Mouse (Mus musculus) adrenal gland, postnatal 10 days (tissue): ENCODE measurements at regions not wholly inside any gene's neighbourhood (a gene's known extent, or its start where the extent isn't known, plus 50 kb on each side); places are given as distances from the start of the nearest gene placed in this dataset.

Source experiments
- DNase-seq: peaks from one replicate; pipeline ENCODE4 v3.0.0; 2021; ENCODE audit warnings: mixed read lengths

DNA sequence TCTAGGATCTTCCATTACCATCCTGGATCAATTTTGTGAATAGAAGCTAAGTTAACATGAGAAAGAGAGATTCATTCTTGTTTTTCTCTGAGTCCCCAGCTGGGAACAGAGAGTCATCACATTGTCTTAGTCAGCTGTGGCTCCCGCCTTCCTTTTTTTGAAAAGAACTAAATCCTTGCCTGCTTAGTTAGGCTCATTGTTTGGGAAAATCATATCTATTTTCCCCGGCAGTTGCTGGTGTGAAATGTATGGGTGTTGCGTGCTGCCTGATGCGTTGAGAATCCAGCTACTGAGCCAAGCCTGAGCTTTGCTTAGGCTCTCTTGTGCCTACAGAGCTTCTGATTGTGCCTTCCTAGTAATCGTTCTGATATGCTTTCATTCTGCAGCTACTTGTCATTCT, 66.3 kb downstream of the Fam50b start:
- DNase-seq: no peak

DNA sequence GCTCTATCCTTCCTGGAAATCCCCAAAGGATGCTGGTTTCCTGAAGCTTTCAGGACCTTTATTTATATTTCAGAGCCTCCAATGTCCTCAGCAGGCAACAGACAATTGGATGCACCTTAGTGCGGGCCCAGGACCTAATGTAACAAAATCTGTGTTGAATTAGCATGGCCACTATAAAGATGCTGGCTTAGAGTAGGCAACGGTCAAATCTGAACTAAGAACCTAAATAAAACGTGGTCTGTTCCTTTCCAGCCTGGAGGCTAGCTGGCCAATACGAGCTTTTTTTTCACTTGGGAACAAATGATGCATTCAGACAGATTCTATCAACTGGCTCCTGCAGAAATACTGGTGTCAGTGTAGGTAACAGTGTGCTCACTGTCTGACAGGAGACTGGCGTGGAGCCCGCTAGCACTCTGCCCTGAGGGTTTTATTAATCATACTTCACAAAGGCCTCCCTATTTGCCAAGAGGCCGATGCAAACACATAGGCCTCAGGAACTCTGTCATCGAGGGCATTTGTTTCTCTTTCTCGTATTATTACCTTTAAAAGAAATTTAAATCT, 68.5 kb upstream of the Prpf4b start:
- DNase-seq: no peak

DNA sequence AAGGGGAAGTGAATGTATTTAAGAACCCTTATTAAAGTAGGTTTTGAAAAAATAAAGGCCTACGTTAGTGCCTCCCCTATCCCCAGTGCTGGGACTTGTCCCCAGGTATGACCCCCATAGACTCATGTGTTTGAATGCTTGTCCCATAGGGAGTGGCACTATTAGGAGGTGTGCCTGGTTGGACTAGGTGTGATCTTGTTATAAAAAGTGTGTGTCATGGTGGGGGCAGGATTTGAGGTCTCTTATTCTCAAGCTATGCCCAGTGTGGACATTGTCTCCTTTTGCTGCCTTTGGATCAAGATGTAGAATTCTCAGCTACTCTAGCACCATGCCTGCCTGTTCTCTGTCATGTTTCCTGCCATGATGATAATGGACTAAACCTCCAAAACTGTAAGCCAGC, 65.6 kb upstream of the Prpf4b start:
- no peak for DNase-seq

DNA sequence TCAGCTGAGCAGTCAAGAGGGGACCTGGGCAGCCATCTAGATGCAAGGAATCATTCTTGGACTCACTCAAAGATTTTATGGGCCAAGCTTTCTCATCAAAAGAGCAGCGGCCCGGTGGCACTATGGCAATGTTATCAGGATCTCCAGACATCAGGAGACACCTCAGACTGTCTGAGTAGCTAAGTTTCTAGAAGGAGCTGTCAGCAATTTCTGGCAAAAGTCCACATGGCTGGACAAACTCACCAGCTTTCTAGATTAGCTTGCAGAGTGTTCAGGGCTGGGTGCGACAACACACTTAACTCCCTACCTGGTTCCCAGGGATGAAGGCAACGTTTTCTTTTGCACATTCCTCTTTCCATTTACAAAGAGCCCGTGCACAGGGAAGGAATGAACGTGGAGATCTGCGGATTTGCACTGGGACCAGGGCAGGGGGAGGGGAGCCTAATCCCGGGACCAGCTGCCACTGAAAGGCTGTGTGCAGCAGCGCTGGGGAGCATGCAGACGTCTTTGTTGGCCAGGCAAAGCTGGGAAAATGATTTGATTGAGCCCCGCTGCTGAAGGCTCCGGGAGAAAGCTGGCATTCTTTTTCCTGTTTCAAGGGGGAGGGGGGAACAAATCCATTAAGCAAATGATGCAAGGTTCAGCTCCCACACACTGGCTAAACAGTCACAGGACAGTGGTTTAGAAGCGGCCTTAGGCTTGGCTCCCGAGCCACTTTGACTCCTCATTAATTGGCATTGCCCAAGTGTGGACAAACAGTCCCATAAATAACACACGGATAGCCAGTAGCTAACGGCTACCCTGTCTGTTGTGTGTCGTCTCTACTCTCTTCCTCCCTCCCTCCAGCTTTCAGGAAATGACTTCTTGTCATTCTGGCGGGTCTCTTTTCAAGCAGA, 60.7 kb upstream of the Prpf4b start:
- no peak for DNase-seq

DNA sequence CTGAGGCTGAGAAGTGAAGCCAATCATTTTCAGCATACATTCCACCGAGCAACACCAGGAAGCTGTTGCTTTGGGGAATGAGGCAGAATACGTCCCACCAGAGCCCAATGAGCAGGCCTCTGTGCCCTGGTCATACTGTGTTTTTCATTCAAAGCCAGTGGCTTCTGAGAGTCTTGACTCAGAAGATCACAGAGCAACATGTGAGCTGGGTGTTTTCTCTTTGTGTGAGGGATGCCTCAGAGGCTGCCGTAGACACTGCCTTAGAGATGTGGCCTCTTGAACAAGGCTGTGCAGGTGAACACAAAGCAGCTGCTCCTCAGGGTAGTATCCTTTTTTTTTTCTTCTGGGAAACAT, 60.1 kb upstream of the Prpf4b start:
- no peak for DNase-seq

DNA sequence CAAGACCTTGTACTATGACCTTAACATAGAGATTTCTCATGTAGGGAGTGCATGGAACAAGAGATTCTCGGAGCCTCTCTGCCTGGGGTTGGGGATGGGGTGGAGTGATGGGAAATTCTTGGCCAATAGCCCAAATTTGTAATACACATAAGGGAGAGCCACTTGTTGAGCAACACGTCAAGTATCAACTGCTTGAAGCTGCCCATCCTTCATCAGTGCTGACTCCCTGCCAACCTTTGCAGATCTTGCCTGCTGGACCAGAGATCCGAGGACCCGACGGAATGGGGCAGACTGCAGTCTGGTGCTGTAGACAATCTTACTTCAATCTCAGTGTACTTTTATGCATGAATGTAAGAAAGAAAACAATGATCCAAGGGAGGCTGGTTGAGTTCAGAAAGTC, 56.9 kb upstream of the Prpf4b start:
- DNase-seq: no peak

DNA sequence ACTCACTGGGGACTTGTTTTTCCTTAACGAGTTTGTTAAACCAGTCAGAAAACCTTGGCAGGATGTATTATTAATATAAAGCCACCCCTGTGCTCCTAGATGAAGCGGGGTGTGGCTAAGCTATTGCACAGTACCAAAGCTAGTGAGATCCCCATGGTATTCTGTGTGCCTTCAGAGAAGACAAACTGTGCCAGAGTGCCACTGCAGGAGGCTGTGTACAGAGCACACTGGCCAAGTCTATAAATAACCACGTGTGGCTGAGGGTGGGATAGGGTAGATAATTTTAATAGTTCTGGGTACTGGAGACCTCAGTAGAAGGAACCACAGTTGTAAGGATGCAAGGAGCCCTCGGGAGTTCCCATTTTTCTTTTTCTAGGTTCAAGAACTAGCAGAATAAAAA, 54.7 kb upstream of the Prpf4b start:
- peak; percentile 38 for DNase-seq

DNA sequence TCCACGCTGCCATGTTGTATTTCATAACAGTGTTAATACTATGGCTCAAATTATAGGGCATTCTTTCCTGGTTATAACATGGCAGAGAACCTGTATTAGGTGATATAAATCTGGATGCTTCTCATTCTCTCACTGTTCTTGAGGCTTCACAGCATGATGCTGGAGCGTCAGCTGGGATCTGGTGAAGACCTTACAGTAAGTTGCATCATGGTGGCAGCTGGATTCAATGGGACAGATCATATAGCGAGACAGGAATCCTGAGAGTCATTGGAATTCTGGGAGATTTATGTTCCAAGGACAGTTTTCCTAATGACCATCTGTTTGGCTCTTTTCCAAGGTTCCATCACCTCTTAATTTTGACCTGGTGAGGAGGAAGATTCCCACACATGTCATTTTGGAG, 53.2 kb upstream of the Prpf4b start:
- DNase-seq: no peak

DNA sequence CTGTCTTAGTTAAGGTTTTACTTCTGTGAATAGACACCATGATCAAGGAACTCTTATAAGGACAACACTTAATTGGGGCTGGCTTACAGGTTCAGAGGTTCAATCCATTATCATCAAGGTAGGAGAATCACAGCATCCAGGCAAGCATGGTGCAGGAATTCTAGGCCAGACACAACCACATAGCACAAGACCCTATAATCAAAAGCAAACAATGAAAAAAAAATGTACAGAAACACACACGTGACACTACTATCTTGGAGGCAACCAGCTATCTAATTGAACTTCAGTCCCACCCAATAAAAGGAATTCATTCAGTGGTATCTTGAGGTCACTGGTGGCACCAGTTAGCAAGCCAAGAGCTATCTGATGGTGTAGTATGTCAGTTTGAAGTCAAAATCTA, 50.9 kb upstream of the Prpf4b start:
- DNase-seq: no peak
